Mouse (Mus musculus) lung, postnatal 0 days (tissue): ENCODE measurements around the gene Gabpb1. TPM values are rescaled to one million over a fixed set of nuclear protein-coding genes. Genes with fewer than 3 reads are reported as not detected.

Experiments used
- ATAC-seq: fragments of 200-750 bp; cut with Nextera tagmentation; 2 replicates; pipeline ENCODE4 v1.8.0; 2017; ENCODE audit warnings: moderate library complexity
- DNase-seq: peaks from one replicate; pipeline ENCODE4 v3.0.0-alpha.2; 2016; ENCODE audit warnings: low spot score
- H3K27ac ChIP-seq: fragments of 300-500 bp; sonication (generic); 2 replicates; pipeline ENCODE4 v1.5.1; 2014; ENCODE audit warnings: antibody characterized with exemption, mild to moderate bottlenecking, low read length, mixed read lengths
- H3K27me3 ChIP-seq: fragments of 300-500 bp; sonication (generic); replicated peaks from 2 replicates; pipeline ENCODE4 v1.6.1; 2014; ENCODE audit warnings: low read length, mixed read lengths; ENCODE audit not compliant: insufficient read depth
- H3K36me3 ChIP-seq: fragments of 300-500 bp; sonication (generic); 2 replicates; pipeline ENCODE4 v1.6.1; 2014; ENCODE audit warnings: low read length, mixed read lengths; ENCODE audit not compliant: insufficient read depth
- H3K4me1 ChIP-seq: fragments of 300-500 bp; sonication (generic); 2 replicates; pipeline ENCODE4 v1.6.1; 2014; ENCODE audit warnings: antibody characterized with exemption, low read depth, low read length, mixed read lengths; ENCODE audit not compliant: insufficient read depth
- H3K4me2 ChIP-seq: fragments of 300-500 bp; sonication (generic); replicated peaks from 2 replicates; pipeline ENCODE4 v1.6.1; 2014; ENCODE audit warnings: low read depth, mild to moderate bottlenecking, low read length, moderate library complexity, mixed read lengths
- H3K4me3 ChIP-seq: fragments of 300-500 bp; sonication (generic); 2 replicates; pipeline ENCODE4 v1.5.1; 2014; ENCODE audit warnings: low read depth, low read length
- H3K9ac ChIP-seq: fragments of 300-500 bp; sonication (generic); replicated peaks from 2 replicates; pipeline ENCODE4 v1.6.1; 2014; ENCODE audit warnings: low read depth, mild to moderate bottlenecking
- H3K9me3 ChIP-seq: fragments of 300-500 bp; sonication (generic); 2 replicates; pipeline ENCODE4 v1.6.1; 2016; ENCODE audit warnings: low read length, mixed read lengths
- CTCF ChIP-seq: IDR thresholded peaks from 2 replicates; pipeline ENCODE4 v1.5.1; 2016; ENCODE audit warnings: antibody characterized with exemption, mild to moderate bottlenecking
- EP300 ChIP-seq: IDR thresholded peaks from 2 replicates; pipeline ENCODE4 v1.6.1; 2016; ENCODE audit warnings: antibody characterized with exemption, mild to moderate bottlenecking, control low read depth
- WGBS: fragments of 180-500 bp; shearing (Covaris S2); extraction: QIAGEN DNeasy Blood & Tissue Kit; methylation state at CpG from one replicate; pipeline ENCODE4 v1.1.7; 2014; 5-methylcytosine and 5-hydroxymethylcytosine counted together
- polyA plus RNA-seq: library from polyadenylated mRNA; unstranded; fragments of >200 nt; fragmentation: Nextera tagmentation; extraction: Ambion mirVana; gene quantifications from 2 replicates; pipeline ENCODE4 v1.2.1, GENCODE M21; 2015

The Gabpb1 gene
- polyA plus RNA-seq, 1 experiment from 2014 or later = 24.5 TPM

- H3K27me3 ChIP-seq = no peaks in the 10 kb centered on the region
- no peak overlapping the region for H3K4me3 ChIP-seq
- no peaks in the 10 kb centered on the region for H3K4me1 ChIP-seq
- 59% methylated on average over 3 of the region's 3 CpGs for WGBS
- DNase-seq = no peak
- H3K36me3 ChIP-seq = no peaks in the 10 kb centered on the region
- no peak overlapping the region for H3K4me2 ChIP-seq
- TF ChIP-seq EP300 (no peak; the same call in 1 of the 2 replicates), CTCF (no peak)
- no peak overlapping the region for H3K27ac ChIP-seq
- no peaks in the 10 kb centered on the region for H3K9me3 ChIP-seq
- H3K9ac ChIP-seq = no peak overlapping the region
- no peak for ATAC-seq
These were observed 88.7 kb downstream of the Gabpb1 start for GRCm38 (mm10) chr2:126587468-126587867.

- Histone ChIP-seq H3K27ac (no peak overlapping the region), H3K27me3 (no peaks in the 10 kb centered on the region), H3K9me3 (no peaks in the 10 kb centered on the region), H3K4me2 (no peak overlapping the region), H3K9ac (no peak overlapping the region), H3K4me1 (no peaks in the 10 kb centered on the region), H3K36me3 (no peaks in the 10 kb centered on the region), H3K4me3 (no peak overlapping the region)
- peak; percentile 38; the same call in 1 of the 2 replicates for ATAC-seq
- no peak for DNase-seq
- 74% methylated on average over 8 of the region's 8 CpGs for WGBS
- no peak for TF ChIP-seq EP300
- no peak for TF ChIP-seq CTCF
These were observed 91.3 kb downstream of the Gabpb1 start for GRCm38 (mm10) chr2:126584621-126585369.

GRCm38 (mm10) chr2:126583960-126584359 lies 92.2 kb downstream of the Gabpb1 start:
- H3K4me2 ChIP-seq = no peak overlapping the region
- no peaks in the 10 kb centered on the region for H3K36me3 ChIP-seq
- no peak overlapping the region for H3K4me3 ChIP-seq
- H3K9ac ChIP-seq = no peak overlapping the region
- H3K4me1 ChIP-seq = no peaks in the 10 kb centered on the region
- ATAC-seq (no peak), DNase-seq (no peak)
- no peak overlapping the region for H3K27ac ChIP-seq
- H3K9me3 ChIP-seq = no peaks in the 10 kb centered on the region
- no peaks in the 10 kb centered on the region for H3K27me3 ChIP-seq
- WGBS = 65% methylated on average over 6 of the region's 6 CpGs
- TF ChIP-seq EP300 = no peak
- TF ChIP-seq CTCF = no peak

- no peak for TF ChIP-seq CTCF
- TF ChIP-seq EP300 = no peak
- no peak for DNase-seq
- Histone ChIP-seq H3K27ac (no peak overlapping the region), H3K4me1 (no peaks in the 10 kb centered on the region), H3K4me2 (no peak overlapping the region), H3K27me3 (no peaks in the 10 kb centered on the region), H3K4me3 (no peak overlapping the region), H3K9ac (no peak overlapping the region), H3K9me3 (no peaks in the 10 kb centered on the region), H3K36me3 (no peaks in the 10 kb centered on the region)
- no peak for ATAC-seq
- WGBS = 84% methylated on average over 1 of the region's 1 CpGs
These were observed 96.9 kb downstream of the Gabpb1 start for GRCm38 (mm10) chr2:126579282-126579681.

Other genes with a start within 250 kb of the Gabpb1 start
- gene Atp8b4, start 175.7 kb downstream of the Gabpb1 start, polyA plus RNA-seq = 1.4 and 1.7 TPM in 2 replicates
- 1.0 and 1.2 TPM in 2 replicates for gene Slc27a2, start 123.9 kb downstream of the Gabpb1 start, polyA plus RNA-seq
- gene Hdc, start 57.0 kb downstream of the Gabpb1 start, polyA plus RNA-seq = 35.2 and 41.5 TPM in 2 replicates
- gene Usp8, start 31.0 kb upstream of the Gabpb1 start, polyA plus RNA-seq = 36.9 and 45.6 TPM in 2 replicates
- 1.6 and 2.0 TPM in 2 replicates for gene Usp50, start 107.1 kb upstream of the Gabpb1 start, polyA plus RNA-seq
- 35.3 and 38.6 TPM in 2 replicates for gene Trpm7, start 199.9 kb upstream of the Gabpb1 start, polyA plus RNA-seq